Mouse (Mus musculus) cerebral cortex, adult 2 months (tissue): ENCODE results near the gene Srsf1.

Experiments
- WGBS: fragments of 180-500 bp; shearing (Covaris S2); methylation state at CpG from one replicate; pipeline ENCODE4 v1.1.7; 2018; 5-methylcytosine and 5-hydroxymethylcytosine counted together

Gene Srsf1

GRCm38 (mm10) chr11:88076394-88076793, 29.2 kb downstream of the Srsf1 start:
- 52% methylated on average over 1 of the region's 1 CpGs for whole genome bisulfite sequencing

DNA sequence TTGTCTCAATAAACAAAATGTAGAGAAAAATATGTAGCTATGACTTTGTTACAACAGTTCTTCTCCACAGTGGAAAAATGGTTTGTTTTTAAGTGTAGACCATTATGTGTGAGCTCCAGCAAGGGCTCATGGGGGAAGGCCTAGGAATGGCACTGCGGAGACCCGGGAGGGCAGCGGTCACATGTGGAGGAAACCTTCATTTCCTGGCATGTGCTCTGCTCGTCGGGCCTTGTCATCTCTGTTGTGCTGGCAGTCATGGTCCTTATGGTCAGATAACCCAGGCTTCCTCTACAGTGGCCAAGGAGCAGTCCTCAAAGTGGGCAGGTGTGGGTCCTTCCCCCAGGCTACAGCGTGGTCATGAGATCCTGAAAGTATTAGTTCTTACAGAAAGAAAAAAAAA, 36.5 kb downstream of the Srsf1 start:
- WGBS: 75% methylated on average over 6 of the region's 6 CpGs

DNA sequence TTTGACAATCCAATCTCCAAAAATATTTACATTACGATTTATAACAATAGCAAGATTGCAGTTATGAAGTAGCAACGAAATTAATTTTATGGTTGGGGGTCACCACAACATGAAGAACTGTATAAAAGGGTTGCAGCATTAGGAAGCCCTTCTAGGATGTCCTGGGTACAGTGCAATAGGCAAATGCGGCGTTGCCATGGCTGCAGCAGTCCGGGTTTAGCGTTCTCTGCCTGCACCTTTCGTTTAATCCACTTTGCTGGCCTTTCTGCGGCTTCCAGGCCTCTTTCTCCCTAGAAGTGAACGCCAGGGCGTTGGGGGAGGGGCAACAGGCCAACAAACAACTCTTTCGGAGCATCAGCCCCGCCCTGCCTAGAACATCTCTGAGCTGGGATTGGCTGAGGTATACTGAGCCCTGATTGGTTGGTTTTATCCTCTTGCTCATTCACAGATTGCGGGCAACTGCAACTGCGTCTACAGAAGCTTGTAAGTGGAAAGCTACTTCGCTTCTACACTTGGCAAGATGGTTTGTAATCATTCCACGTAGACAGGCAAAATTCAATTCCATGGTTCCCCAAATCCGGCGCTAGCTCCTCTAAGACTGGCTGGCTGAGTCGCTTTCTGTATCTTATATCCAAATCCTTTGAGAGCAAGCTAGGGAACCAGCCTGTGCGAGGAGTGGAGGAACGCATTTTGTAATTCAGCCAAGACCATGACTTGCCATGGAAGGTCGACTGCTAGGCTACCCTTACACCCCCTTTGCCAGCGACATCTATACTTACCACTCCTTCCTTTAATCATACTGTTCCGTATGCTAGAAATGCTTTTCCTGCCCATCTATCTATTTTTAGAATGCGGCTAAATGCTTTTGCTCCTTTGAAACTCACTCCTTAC, 39.8 kb downstream of the Srsf1 start:
- WGBS: 4% methylated on average over 25 of the region's 25 CpGs

DNA sequence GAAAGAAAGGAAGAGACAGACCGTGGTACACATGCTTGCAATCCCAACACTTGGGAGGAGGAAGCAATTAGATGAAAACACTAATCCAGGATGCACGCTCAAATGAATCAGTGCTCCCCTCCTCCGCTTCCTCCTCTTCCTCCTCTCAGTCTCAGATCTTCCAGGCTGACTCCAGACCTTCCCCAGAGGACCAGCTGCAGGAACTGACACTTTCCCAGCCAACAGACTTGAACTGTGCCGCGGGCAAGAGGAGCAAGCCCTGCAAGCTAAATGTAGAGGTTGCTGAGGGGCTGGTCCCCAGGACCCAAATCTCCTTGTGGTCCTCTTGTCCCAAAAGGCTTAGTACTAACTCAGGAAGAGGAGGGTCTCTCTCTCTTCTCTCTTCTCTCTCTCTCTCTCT, 42.0 kb downstream of the Srsf1 start:
- WGBS: 57% methylated on average over 5 of the region's 5 CpGs

DNA sequence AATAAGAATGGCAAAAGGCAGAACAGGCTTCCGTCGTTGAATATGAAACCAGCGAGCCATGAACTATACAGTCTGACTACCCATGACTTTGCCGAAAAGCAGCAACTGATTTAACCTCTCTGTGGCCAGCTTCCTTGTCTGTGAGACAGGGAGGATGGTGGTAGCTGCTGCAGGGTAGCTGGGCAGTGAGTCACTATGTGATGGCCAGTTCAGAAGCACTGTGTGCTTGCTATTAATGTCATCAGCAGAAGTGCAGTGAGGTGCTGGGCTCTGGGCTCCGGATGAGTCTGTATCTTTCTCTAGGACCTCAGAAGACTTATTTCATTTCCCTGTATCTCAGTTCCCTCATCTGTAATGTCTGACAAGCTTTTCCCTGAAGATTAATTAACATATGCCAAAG, 43.1 kb downstream of the Srsf1 start:
- WGBS: 81% methylated on average over 5 of the region's 5 CpGs

- 90% methylated on average over 1 of the region's 1 CpGs for WGBS
These were observed 44.8 kb downstream of the Srsf1 start for GRCm38 (mm10) chr11:88091949-88092348.

- 29% methylated on average over 4 of the region's 4 CpGs for WGBS
These were observed 50.0 kb downstream of the Srsf1 start for GRCm38 (mm10) chr11:88097173-88097572.

DNA sequence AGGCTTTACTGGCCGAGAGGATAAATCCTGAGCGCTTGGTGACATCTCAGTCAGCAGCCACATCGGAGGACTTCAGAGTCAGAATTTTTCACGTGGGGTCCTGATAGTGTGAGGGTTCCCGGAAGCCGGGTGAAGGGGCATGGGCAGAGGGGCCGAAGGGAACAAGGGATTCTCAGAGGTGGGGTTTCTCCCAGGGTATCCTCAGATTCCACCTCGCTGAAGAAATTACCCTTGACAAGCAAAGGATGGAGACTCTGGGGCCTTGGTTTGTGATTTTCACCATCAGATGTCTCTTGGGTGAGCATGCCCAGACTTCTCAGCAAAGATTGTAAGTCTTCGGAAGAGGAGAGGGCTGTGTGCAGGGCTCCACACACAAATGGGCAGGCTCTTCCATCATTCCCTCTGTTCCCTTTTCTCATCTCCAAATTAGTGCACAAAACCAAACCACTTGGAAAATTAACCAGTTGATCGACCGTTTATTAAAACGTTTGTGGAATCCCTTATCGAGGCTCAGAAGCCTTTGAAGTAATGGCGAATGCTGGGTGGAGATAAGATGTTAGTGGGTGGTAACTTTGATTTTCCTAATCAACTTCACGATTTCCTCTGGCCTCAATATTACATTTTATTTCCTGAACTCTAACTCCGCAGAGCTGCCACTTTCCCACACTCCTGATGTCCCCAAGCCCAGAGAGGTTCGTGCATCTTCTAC, 51.0 kb downstream of the Srsf1 start, which contains the start of gene Cuedc1:
Gene Cuedc1, plus strand, starts transcription at position 38 of the 709 bp plus-strand sequence.
- WGBS: 37% methylated on average over 17 of the region's 17 CpGs

GRCm38 (mm10) chr11:88098787-88099598, 51.8 kb downstream of the Srsf1 start:
- WGBS: under 1% methylated on average over 92 of the region's 95 CpGs

DNA sequence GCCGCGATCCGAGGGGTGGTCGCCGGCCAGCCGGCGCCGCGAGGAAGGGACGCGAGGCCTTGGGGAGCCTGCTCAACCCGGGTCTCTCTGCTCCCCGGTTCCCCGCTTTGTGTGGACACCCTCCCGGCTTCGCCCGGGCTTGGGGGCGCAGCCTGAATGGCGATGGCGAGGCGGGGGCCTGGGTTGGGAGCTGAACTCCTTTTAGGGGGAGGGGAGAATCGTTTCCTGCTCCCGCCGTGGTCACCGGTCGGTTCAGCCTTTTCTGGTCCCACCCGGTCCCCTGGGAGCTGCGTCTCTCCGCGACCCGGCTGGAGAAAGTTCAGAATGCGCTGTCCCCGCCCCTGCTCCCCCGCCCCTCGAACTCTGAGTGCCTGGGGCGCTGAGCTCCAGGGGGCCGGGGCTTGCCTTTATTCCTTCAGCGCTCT, 52.4 kb downstream of the Srsf1 start:
- WGBS: 1% methylated on average over 38 of the region's 38 CpGs

DNA sequence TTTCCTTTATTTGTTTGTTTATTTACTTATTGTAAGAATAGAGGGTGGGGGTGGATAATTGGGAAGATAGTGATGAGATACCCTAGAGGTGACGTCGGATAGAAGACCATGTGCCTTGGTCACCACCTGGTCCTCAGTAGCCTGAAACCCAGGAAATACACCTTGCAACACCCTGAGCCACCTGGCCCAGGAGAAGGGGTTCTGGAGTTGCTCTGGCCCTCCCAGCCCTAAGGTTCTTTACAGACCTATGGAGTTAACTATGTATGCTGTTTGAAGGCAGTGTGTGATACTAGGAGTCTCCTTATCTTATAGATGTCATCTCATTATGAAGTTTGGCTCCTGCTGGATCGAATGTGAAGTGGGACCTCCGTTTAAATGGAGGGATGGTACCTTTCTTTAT, 53.0 kb downstream of the Srsf1 start:
- WGBS: 38% methylated on average over 4 of the region's 4 CpGs
